Mouse (Mus musculus): ENCODE measurements around the gene Mrpl42.

- TF ChIP-seq CTCF (IDR thresholded peaks at IDR 0.05; ENCODE audit: borderline replicate concordance, extremely low read depth, insufficient read depth, insufficient read length) (no peak), POLR2A (IDR thresholded peaks at IDR 0.05; ENCODE audit: borderline replicate concordance, extremely low read depth, insufficient read depth, insufficient read length, poor library complexity, severe bottlenecking) (no peak)
Measured at GRCm38 (mm10) chr10:95530551-95531121, 28.9 kb upstream of the Mrpl42 start.

All from brain, embryonic 14.5 days (tissue).